Mouse (Mus musculus) erythroblast, embryonic 14.5 days (primary cell): ENCODE results near the gene Lgmn.

Source experiments
- GATA1 ChIP-seq: IDR thresholded peaks from 2 replicates; pipeline ENCODE4 v1.6.1; 2012; ENCODE audit warnings: low read length, inconsistent platforms, mixed read lengths
- TAL1 ChIP-seq: IDR thresholded peaks from 3 replicates; pipeline ENCODE4 v1.6.1; 2012; ENCODE audit warnings: low read length, inconsistent platforms, mixed read lengths

GRCm38 (mm10) chr12:102430228-102430627, 9.4 kb downstream of the Lgmn start:
- TF ChIP-seq GATA1: peak; percentile 58
- TF ChIP-seq TAL1: no peak
